Mouse (Mus musculus): ENCODE results near the gene Chrd. TPM values are rescaled to one million over a fixed set of nuclear protein-coding genes. Genes with fewer than 3 reads are reported as not detected.

Gene Chrd
- not detected for polyA plus RNA-seq (2017; shearing (Covaris generic))

GRCm38 (mm10) chr16:20732925-20733730 lies at the start of gene Chrd:
Gene Chrd, plus strand, starts transcription at chr16:20733127.

GRCm38 (mm10) chr16:20693111-20693701 lies 39.7 kb upstream of the Chrd start, which contains the start of gene Fam131a:
Gene Fam131a, plus strand, starts transcription at chr16:20693241.

GRCm38 (mm10) chr16:20717181-20717977 lies 15.5 kb upstream of the Chrd start, which contains the start of the genes Polr2h and Clcn2:
Gene Polr2h, plus strand, starts transcription at chr16:20717665.
Gene Clcn2, minus strand, starts transcription at chr16:20717746.

GRCm38 (mm10) chr16:20733731-20734730 lies 1.1 kb downstream of the Chrd start, which contains the start of gene Thpo:
Gene Thpo, minus strand, starts transcription at chr16:20734511.

Other genes with a start within 250 kb of the Chrd start
- gene Eif2b5, start 234.3 kb upstream of the Chrd start, polyA plus RNA-seq (2017; shearing (Covaris generic)), result 76.2 TPM
- gene Dvl3, start 216.1 kb upstream of the Chrd start, polyA plus RNA-seq (2017; shearing (Covaris generic)), result 22.0 TPM
- gene Ap2m1, start 197.6 kb upstream of the Chrd start, polyA plus RNA-seq (2017; shearing (Covaris generic)), result 394 TPM
- gene Abcf3, start 184.6 kb upstream of the Chrd start, polyA plus RNA-seq (2017; shearing (Covaris generic)), result 84.1 TPM
- 0.16 TPM for gene Vwa5b2, start 143.7 kb upstream of the Chrd start, polyA plus RNA-seq (2017; shearing (Covaris generic))
- 9.8 TPM for gene Eef1akmt4, start 121.5 kb upstream of the Chrd start, polyA plus RNA-seq (2017; shearing (Covaris generic))
- gene Gm49333, start 121.5 kb upstream of the Chrd start, polyA plus RNA-seq (2017; shearing (Covaris generic)), result not detected
- gene Alg3, start 121.4 kb upstream of the Chrd start, polyA plus RNA-seq (2017; shearing (Covaris generic)), result 16.6 TPM
- gene Camk2n2, start 111.8 kb upstream of the Chrd start, polyA plus RNA-seq (2017; shearing (Covaris generic)), result not detected
- not detected for gene Ece2, start 103.3 kb upstream of the Chrd start, polyA plus RNA-seq (2017; shearing (Covaris generic))
- 175 TPM for gene Psmd2, start 81.5 kb upstream of the Chrd start, polyA plus RNA-seq (2017; shearing (Covaris generic))
- gene Eif4g1, start 64.8 kb upstream of the Chrd start, polyA plus RNA-seq (2017; shearing (Covaris generic)), result 147 TPM
- gene Fam131a, start 39.9 kb upstream of the Chrd start, polyA plus RNA-seq (2017; shearing (Covaris generic)), result 1.2 TPM
- 50.7 TPM for gene Polr2h, start 15.5 kb upstream of the Chrd start, polyA plus RNA-seq (2017; shearing (Covaris generic))
- gene Clcn2, start 15.4 kb upstream of the Chrd start, polyA plus RNA-seq (2017; shearing (Covaris generic)), result 4.6 TPM
- gene Thpo, start 1.4 kb downstream of the Chrd start, polyA plus RNA-seq (2017; shearing (Covaris generic)), result not detected

Measured in naive thymus-derived CD4-positive, alpha-beta T cell, adult 5 months (primary cell).